Comparison of ENCODE assay signal across 8 mouse cellular contexts in the genomic region with DNA sequence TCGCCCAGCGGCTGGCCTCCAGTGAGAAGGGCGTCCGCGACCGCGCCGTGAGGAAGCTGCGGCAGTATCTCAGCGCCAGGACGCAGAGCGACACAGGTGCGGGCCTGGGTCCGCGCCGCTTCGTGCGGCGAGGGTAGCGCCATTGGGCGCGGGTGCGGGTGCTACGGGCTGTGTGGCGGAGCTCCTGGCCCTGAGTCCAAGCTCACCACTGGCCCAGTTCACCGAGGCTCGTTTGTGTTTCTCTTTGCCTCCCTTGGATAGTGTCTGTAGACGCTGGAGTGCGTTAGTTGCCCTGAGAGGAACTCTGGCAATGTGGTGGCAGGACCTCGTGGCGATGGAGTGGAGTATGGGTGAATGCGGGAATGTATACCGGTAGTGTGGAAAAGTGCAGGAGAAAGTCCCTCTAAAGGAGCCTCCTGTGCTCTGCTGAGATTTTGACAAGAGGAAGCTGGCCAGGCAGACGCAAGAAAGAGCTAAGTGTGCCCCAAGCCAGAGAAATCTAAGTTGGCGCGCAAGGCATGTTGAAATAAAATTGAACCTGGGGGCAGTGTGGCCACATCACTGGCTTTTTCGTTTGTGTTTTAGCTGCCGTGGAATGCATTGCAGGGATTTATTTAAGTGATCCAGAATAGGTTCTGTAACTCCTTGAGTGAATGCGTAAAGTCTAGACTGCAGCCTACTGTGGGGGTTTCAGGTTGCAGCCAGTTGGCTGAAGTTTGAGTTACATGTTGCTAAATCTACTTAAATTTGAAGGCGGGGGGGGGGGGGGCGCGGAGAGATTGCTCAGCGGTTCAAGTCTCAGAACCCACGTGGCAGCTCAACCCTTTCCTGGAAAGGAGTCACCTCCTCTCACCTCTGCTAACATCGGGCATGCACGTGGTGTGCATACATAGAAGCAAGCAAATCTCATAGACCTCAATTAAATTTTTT. TPM values are rescaled to one million over a fixed set of nuclear protein-coding genes. Genes with fewer than 3 reads are reported as not detected.
DNase-seq lines count a peak whose midpoint lies in the region; ATAC-seq and TF ChIP-seq lines count a peak whose summit lies in the region.

No protein-coding gene starts in this region.

- TF ChIP-seq POLR2A in bone marrow, adult 2 months (IDR thresholded peaks at IDR 0.05; ENCODE audit: borderline replicate concordance, control insufficient read depth, low read depth, low read length): no peak

- peak overlapping the region; percentile 76 for H3K27ac ChIP-seq in lung, embryonic 15.5 days
- peak overlapping the region; percentile 44; the same call in 1 of the 2 replicates for H3K27ac ChIP-seq in bone marrow, adult 2 months (ENCODE audit: control insufficient read depth, insufficient read depth, low read depth, low read length, poor library complexity)
- peak overlapping the region; percentile 76 for H3K27ac ChIP-seq in heart, postnatal 0 days (ENCODE audit: low read depth)
- peak overlapping the region; percentile 72 for H3K27ac ChIP-seq in lung, postnatal 0 days (ENCODE audit: low read length)

- peaks cover 22% of the 10 kb centered on the region for H3K4me1 ChIP-seq in lung, embryonic 15.5 days
- no peaks in the 10 kb centered on the region; the same call in 1 of the 2 replicates for H3K4me1 ChIP-seq in bone marrow, adult 2 months (ENCODE audit: control insufficient read depth, insufficient read depth, low read length)
- H3K4me1 ChIP-seq in heart, postnatal 0 days (ENCODE audit: control insufficient read depth, insufficient read depth): peaks cover 12% of the 10 kb centered on the region
- H3K4me1 ChIP-seq in lung, postnatal 0 days (ENCODE audit: insufficient read depth, low read depth, low read length): peaks cover 10% of the 10 kb centered on the region

- peak; percentile 57; the same call in 1 of the 2 replicates for ATAC-seq in lung, embryonic 15.5 days (ENCODE audit: borderline replicate concordance, extremely low read depth, low FRiP score, low TSS enrichment)
- ATAC-seq in heart, postnatal 0 days (ENCODE audit: insufficient read depth, low read depth): peak; percentile 50
- ATAC-seq in lung, postnatal 0 days: peak; percentile 35

- DNase-seq in lung, postnatal 25 days (ENCODE audit: low spot score): no peak
- DNase-seq in heart, postnatal 0 days (ENCODE audit: low spot score): no peak
- DNase-seq in lung, postnatal 0 days (ENCODE audit: low spot score): peak; percentile 36
- DNase-seq in right cerebral cortex, postnatal 36 days (ENCODE audit: low spot score in 2 of 2): no peak
- no peak for DNase-seq in urinary bladder, postnatal 4 days (ENCODE audit: low spot score in 2 of 2)
- DNase-seq in cerebellum, adult 8-10 months: no peak

- no peaks in the 10 kb centered on the region for H3K27me3 ChIP-seq in lung, embryonic 15.5 days
- H3K27me3 ChIP-seq in heart, postnatal 0 days (ENCODE audit: control insufficient read depth, insufficient read depth, low read length): no peaks in the 10 kb centered on the region
- H3K27me3 ChIP-seq in lung, postnatal 0 days (replicated peaks; ENCODE audit: insufficient read depth, low read length): no peaks in the 10 kb centered on the region

- no peak for TF ChIP-seq EP300 in heart, postnatal 0 days (IDR thresholded peaks at IDR 0.05; ENCODE audit: low read depth)
- TF ChIP-seq EP300 in lung, postnatal 0 days (IDR thresholded peaks at IDR 0.05): no peak

- peak overlapping the region; percentile 95 for H3K4me3 ChIP-seq in lung, embryonic 15.5 days
- H3K4me3 ChIP-seq in bone marrow, adult 2 months (replicated peaks; ENCODE audit: control insufficient read depth, low read depth, low read length): peak overlapping the region; percentile 84
- H3K4me3 ChIP-seq in heart, postnatal 0 days (ENCODE audit: low read depth, low read length): peak overlapping the region; percentile 77
- peak overlapping the region; percentile 90 for H3K4me3 ChIP-seq in lung, postnatal 0 days (ENCODE audit: low read depth, low read length)

- no peak for TF ChIP-seq CTCF in bone marrow, adult 2 months (IDR thresholded peaks at IDR 0.05; ENCODE audit: control insufficient read depth, insufficient read depth, low read length)
- no peak for TF ChIP-seq CTCF in heart, postnatal 0 days (IDR thresholded peaks at IDR 0.05; ENCODE audit: low read depth)
- no peak for TF ChIP-seq CTCF in lung, postnatal 0 days (IDR thresholded peaks at IDR 0.05)

- 0 out of 2 replicates have a peak, but pooled peaks cover 4% of the 10 kb centered on the region for H3K36me3 ChIP-seq in lung, embryonic 15.5 days
- H3K36me3 ChIP-seq in heart, postnatal 0 days (replicated peaks; ENCODE audit: control insufficient read depth, insufficient read depth, low read length): no peaks in the 10 kb centered on the region
- H3K36me3 ChIP-seq in lung, postnatal 0 days (ENCODE audit: insufficient read depth, low read length): no peaks in the 10 kb centered on the region

- H3K9me3 ChIP-seq in lung, embryonic 15.5 days: no peaks in the 10 kb centered on the region
- no peaks in the 10 kb centered on the region for H3K9me3 ChIP-seq in heart, postnatal 0 days (replicated peaks; ENCODE audit: control insufficient read depth, low read length)
- H3K9me3 ChIP-seq in lung, postnatal 0 days (ENCODE audit: low read length): no peaks in the 10 kb centered on the region

- peak overlapping the region; percentile 92 for H3K4me2 ChIP-seq in lung, embryonic 15.5 days
- H3K4me2 ChIP-seq in heart, postnatal 0 days (ENCODE audit: low read depth, low read length): peak overlapping the region; percentile 95
- peak overlapping the region; percentile 96 for H3K4me2 ChIP-seq in lung, postnatal 0 days (replicated peaks; ENCODE audit: low read depth, low read length)

- whole genome bisulfite sequencing in lung, embryonic 15.5 days: under 1% methylated on average over 46 of the region's 46 CpGs
- under 1% methylated on average over 46 of the region's 46 CpGs for WGBS in bone marrow, adult 2 months
- under 1% methylated on average over 46 of the region's 46 CpGs for WGBS in heart, postnatal 0 days
- WGBS in lung, postnatal 0 days: 5% methylated on average over 45 of the region's 46 CpGs

- H3K9ac ChIP-seq in lung, embryonic 15.5 days: peak overlapping the region; percentile 84
- H3K9ac ChIP-seq in heart, postnatal 0 days (replicated peaks; ENCODE audit: low read depth, low read length): peak overlapping the region; percentile 75
- peak overlapping the region; percentile 64 for H3K9ac ChIP-seq in lung, postnatal 0 days (replicated peaks; ENCODE audit: low read depth)

RNA-seq across cellular contexts. Expression of a gene that starts 0.6 kb away (rescaled TPM):
- 0.55 and 0.78 TPM in 2 replicates for polyA plus RNA-seq in lung, embryonic 15.5 days (2015; fragmentation: Nextera tagmentation; extraction: Ambion mirVana)
- 0.66 and 6.8 TPM in 2 replicates for polyA plus RNA-seq in bone marrow, adult 2 months (2011; ENCODE audit: insufficient read depth, insufficient read length, low replicate concordance, missing spikeins)
- total RNA-seq in heart, postnatal 0 days (2014; rRNA removed; ENCODE audit: low replicate concordance): not detected in 2 replicates
- polyA plus RNA-seq in heart, postnatal 0 days (2015; fragmentation: Nextera tagmentation; extraction: Ambion mirVana): 0.19 and 0.29 TPM in 2 replicates
- 0.30 and 0.58 TPM in 2 replicates for polyA plus RNA-seq in lung, postnatal 0 days (2015; fragmentation: Nextera tagmentation; extraction: Ambion mirVana)

RNA-seq across cellular contexts. Expression of a gene that starts 0.9 kb away (rescaled TPM):
- 48.4 and 57.3 TPM in 2 replicates for polyA plus RNA-seq in lung, embryonic 15.5 days (2015; fragmentation: Nextera tagmentation; extraction: Ambion mirVana)
- 18.1 and 40.3 TPM in 2 replicates for polyA plus RNA-seq in bone marrow, adult 2 months (2011; ENCODE audit: insufficient read depth, insufficient read length, low replicate concordance, missing spikeins)
- total RNA-seq in heart, postnatal 0 days (2014; rRNA removed; ENCODE audit: low replicate concordance): 37.1 and 59.7 TPM in 2 replicates
- 14.8 and 16.5 TPM in 2 replicates for polyA plus RNA-seq in heart, postnatal 0 days (2015; fragmentation: Nextera tagmentation; extraction: Ambion mirVana)
- polyA plus RNA-seq in lung, postnatal 0 days (2015; fragmentation: Nextera tagmentation; extraction: Ambion mirVana): 24.6 and 26.3 TPM in 2 replicates
